In genomic region chr7:125428816-125429500, GRCm38 (mm10) we compare ENCODE assay signal across 7 mouse cellular contexts. TPM values are rescaled to one million over a fixed set of nuclear protein-coding genes. Genes with fewer than 3 reads are reported as not detected.
DNase-seq lines count a peak whose midpoint lies in the region; ATAC-seq and TF ChIP-seq lines count a peak whose summit lies in the region.
"Not testable (repeated sequence)": the region's sequence is repeated elsewhere in the genome, so short reads cannot be mapped to it uniquely, and the experiment has no call there.

No protein-coding gene starts in this region.

- ATAC-seq in G1E (ENCODE audit: extremely low read depth, insufficient number of reproducible peaks, low FRiP score, poor library complexity, severe bottlenecking): peak; percentile 61
- ATAC-seq in erythroid progenitor cell, adult 5-6 weeks (replicated peaks; ENCODE audit: low FRiP score, poor library complexity, severe bottlenecking): peak; percentile 93
- ATAC-seq in hindbrain, embryonic 15.5 days (ENCODE audit: low FRiP score, low read depth): 0 out of 2 replicates have a peak, but pooled peaks have one; percentile 15
- ATAC-seq in liver, embryonic 12.5 days: peak; percentile 98
- peak; percentile 94 for ATAC-seq in liver, postnatal 0 days
- peak; percentile 61; the same call in 1 of the 2 replicates for ATAC-seq in stomach, embryonic 14.5 days (ENCODE audit: insufficient number of reproducible peaks, insufficient read depth, low FRiP score, low read depth)

- peaks cover 64% of the 10 kb centered on the region for H3K4me1 ChIP-seq in G1E (ENCODE audit: insufficient read depth, low read depth, low read length)
- H3K4me1 ChIP-seq in hindbrain, embryonic 15.5 days (replicated peaks); stomach, embryonic 14.5 days (ENCODE audit: control insufficient read depth, insufficient read depth, low read length): not testable (repeated sequence)
- peaks cover 55% of the 10 kb centered on the region for H3K4me1 ChIP-seq in liver, embryonic 12.5 days
- peaks cover 14% of the 10 kb centered on the region for H3K4me1 ChIP-seq in liver, postnatal 0 days (ENCODE audit: insufficient read depth)

- not testable (repeated sequence) for H3K36me3 ChIP-seq in G1E (replicated peaks); hindbrain, embryonic 15.5 days; liver, embryonic 12.5 days; liver, postnatal 0 days (replicated peaks; ENCODE audit: insufficient read depth, low read length); stomach, embryonic 14.5 days (ENCODE audit: control insufficient read depth, insufficient read depth, low read length)

- not testable (repeated sequence) for TF ChIP-seq CTCF in G1E (IDR thresholded peaks at IDR 0.05; ENCODE audit: low read depth, low read length); liver, postnatal 0 days (IDR thresholded peaks at IDR 0.05; ENCODE audit: low read depth)

- DNase-seq in G1E (ENCODE audit: low spot score): peak; percentile 64
- DNase-seq in c-Kit-positive CD71-positive TER-119-negative erythroid progenitor cells, embryonic 14.5 days (ENCODE audit: low read depth): peak; percentile 82
- peak; percentile 39 for DNase-seq in liver, postnatal 0 days

- not testable (repeated sequence) for H3K9me3 ChIP-seq in G1E (replicated peaks); hindbrain, embryonic 15.5 days; liver, embryonic 12.5 days (replicated peaks); liver, postnatal 0 days (ENCODE audit: low read length); stomach, embryonic 14.5 days (ENCODE audit: control insufficient read depth, low read depth, low read length)

- H3K27ac ChIP-seq in hindbrain, embryonic 15.5 days (replicated peaks); stomach, embryonic 14.5 days (ENCODE audit: low read length): not testable (repeated sequence)
- H3K27ac ChIP-seq in liver, embryonic 12.5 days: peak overlapping the region; percentile 94
- H3K27ac ChIP-seq in liver, postnatal 0 days (ENCODE audit: low read depth): peak overlapping the region; percentile 26; the same call in 1 of the 2 replicates

- H3K9ac ChIP-seq in hindbrain, embryonic 15.5 days; liver, postnatal 0 days (replicated peaks); stomach, embryonic 14.5 days (replicated peaks; ENCODE audit: low read depth, low read length): not testable (repeated sequence)
- peak overlapping the region; percentile 60 for H3K9ac ChIP-seq in liver, embryonic 12.5 days

- H3K27me3 ChIP-seq in G1E (ENCODE audit: insufficient read depth, low read length); hindbrain, embryonic 15.5 days; liver, embryonic 12.5 days (replicated peaks); liver, postnatal 0 days (ENCODE audit: insufficient read depth, low read length); stomach, embryonic 14.5 days (ENCODE audit: control insufficient read depth, insufficient read depth, low read length): not testable (repeated sequence)

- H3K4me3 ChIP-seq in G1E (ENCODE audit: low read depth, low read length): peak overlapping the region; percentile 58; the same call in 1 of the 2 replicates
- not testable (repeated sequence) for H3K4me3 ChIP-seq in hindbrain, embryonic 15.5 days; liver, postnatal 0 days (ENCODE audit: low read depth, low read length); stomach, embryonic 14.5 days (ENCODE audit: low read depth, low read length)
- peak overlapping the region; percentile 6; the same call in 1 of the 2 replicates for H3K4me3 ChIP-seq in liver, embryonic 12.5 days

- 81% methylated on average over 5 of the region's 5 CpGs for WGBS in hindbrain, embryonic 15.5 days
- WGBS in liver, embryonic 12.5 days (ENCODE audit: insufficient replicate concordance): 26% methylated on average over 5 of the region's 5 CpGs
- WGBS in liver, postnatal 0 days (ENCODE audit: insufficient replicate concordance): 58% methylated on average over 5 of the region's 5 CpGs
- WGBS in stomach, embryonic 14.5 days: 76% methylated on average over 5 of the region's 5 CpGs

- TF ChIP-seq EP300 in liver, postnatal 0 days (IDR thresholded peaks at IDR 0.05; ENCODE audit: low read depth): peak; percentile 89

- not testable (repeated sequence) for H3K4me2 ChIP-seq in hindbrain, embryonic 15.5 days; stomach, embryonic 14.5 days (replicated peaks; ENCODE audit: low read depth, low read length)
- peak overlapping the region; percentile 64 for H3K4me2 ChIP-seq in liver, embryonic 12.5 days
- peak overlapping the region; percentile 52 for H3K4me2 ChIP-seq in liver, postnatal 0 days (ENCODE audit: low read depth, low read length)

RNA-seq across cellular contexts. Expression of gene Kdm8, which starts 15.5 kb away (rescaled TPM):
- 0.68 and 1.2 TPM in 2 replicates for total RNA-seq in G1E (2014; fragmentation: Nextera tagmentation)
- total RNA-seq in G1E (2017): 4.5 and 4.6 TPM in 2 replicates
- 1.8 and 2.1 TPM in 2 replicates for polyA plus RNA-seq in G1E (2012)
- total RNA-seq in erythroid progenitor cell, adult 5-6 weeks (2015; ENCODE audit: low replicate concordance): 1.3 and 2.2 TPM in 2 replicates
- 1.3 and 3.9 TPM in 2 replicates for total RNA-seq in erythroid progenitor cell, adult 5-6 weeks (2017; ENCODE audit: low replicate concordance)
- 5.1 and 5.4 TPM in 2 replicates for polyA plus RNA-seq in hindbrain, embryonic 15.5 days (2015; fragmentation: Nextera tagmentation; extraction: Ambion mirVana)
- 11.1 and 11.7 TPM in 2 replicates for polyA plus RNA-seq in liver, embryonic 12.5 days (2016; fragmentation: Nextera tagmentation; extraction: Ambion mirVana)
- polyA plus RNA-seq in liver, postnatal 0 days (2015; fragmentation: Nextera tagmentation; extraction: Ambion mirVana): 2.1 and 2.8 TPM in 2 replicates
- 9.9 and 10.2 TPM in 2 replicates for polyA plus RNA-seq in stomach, embryonic 14.5 days (2014; fragmentation: Nextera tagmentation; extraction: Ambion mirVana)

Comparison
In these comparisons a context has a peak if more than half of its experiments do, and no peak if none do; other contexts are left out.
1. ATAC-seq: peak in every context shown above with its lines; median percentile 98 in liver, embryonic 12.5 days; 94 in liver, postnatal 0 days; 93 in erythroid progenitor cell, adult 5-6 weeks; 61 in G1E; 61 in stomach, embryonic 14.5 days; 15 in hindbrain, embryonic 15.5 days.